Mouse (Mus musculus): ENCODE data around the gene Vmn1r50.
"Not testable (repeated sequence)": the region's sequence is repeated elsewhere in the genome, so short reads cannot be mapped to it uniquely, and the experiment has no call there.

Vmn1r50 gene

DNA sequence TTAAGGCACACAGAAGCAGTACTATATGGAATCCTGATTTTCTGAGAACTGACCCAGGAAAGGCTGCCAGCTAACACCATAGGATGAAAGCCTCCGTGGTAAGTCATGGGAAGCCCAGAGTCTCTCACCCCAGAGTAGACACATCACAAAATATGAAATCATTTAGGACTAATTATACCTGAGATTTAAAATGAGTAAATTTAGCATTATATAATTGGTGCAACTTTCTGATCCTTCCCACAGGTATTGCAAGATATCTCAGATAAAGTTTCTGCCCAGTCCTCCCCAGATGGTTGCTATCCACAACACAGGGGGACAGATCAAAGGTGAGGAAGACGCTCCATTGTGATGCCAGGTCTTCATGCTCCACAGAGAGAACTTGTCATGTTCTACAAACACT is at the start of gene Vmn1r50:
Gene Vmn1r50, plus strand, starts transcription at position 301 of the 400 bp plus-strand sequence.
- no peak for DNase-seq

- DNase-seq = no peak
These were observed 22.8 kb upstream of the Vmn1r50 start, which contains the start of gene Vmn1r49 for GRCm38 (mm10) chr6:90078406-90078805. Vmn1r49 (minus strand) TSS chr6:90078506.

- no peak for DNase-seq
These were observed 664 bp upstream of the Vmn1r50 start for GRCm38 (mm10) chr6:90100566-90100965.

GRCm38 (mm10) chr6:90122296-90122695 is 21.1 kb downstream of the Vmn1r50 start, which contains the start of gene Vmn1r51:
Vmn1r51 (plus strand) TSS chr6:90122596.
- not testable (repeated sequence) for DNase-seq

Measured in B cell, adult 2 months (primary cell).